Mouse (Mus musculus) bone marrow, adult 2 months (tissue): ENCODE results near the gene Tfr2.

Experiments used
- CTCF ChIP-seq: fragments of 200-500 bp; IDR thresholded peaks from 2 replicates; pipeline ENCODE4 v1.5.1; 2011; ENCODE audit warnings: low read length, control low read depth; ENCODE audit not compliant: control insufficient read depth, insufficient read depth
- POLR2A ChIP-seq: fragments of 200-500 bp; IDR thresholded peaks from 2 replicates; pipeline ENCODE4 v1.6.1; 2011; ENCODE audit warnings: low read depth, mild to moderate bottlenecking, control low read depth, low read length, borderline replicate concordance; ENCODE audit not compliant: control insufficient read depth

DNA sequence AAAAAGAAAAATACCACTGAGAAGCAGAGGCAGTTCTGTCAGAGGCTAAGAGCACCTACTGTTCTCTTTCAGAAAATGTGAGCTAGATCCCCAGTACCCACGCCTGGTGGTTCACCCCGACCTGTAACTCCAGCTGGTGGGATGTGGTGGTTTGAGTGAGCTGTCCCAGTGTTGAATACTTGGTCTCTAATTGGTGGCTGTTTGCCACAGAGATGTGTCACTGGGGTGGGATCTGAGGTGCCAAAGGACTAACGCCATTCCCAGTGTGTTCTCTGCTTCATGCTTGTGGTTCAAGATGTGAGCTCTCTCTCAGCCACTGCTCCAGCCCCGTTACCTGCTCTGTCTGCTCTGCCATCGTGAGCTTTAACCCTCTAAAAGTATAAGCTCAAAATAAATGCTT is 20.9 kb downstream of the Tfr2 start:
- no peak for TF ChIP-seq CTCF
- no peak for TF ChIP-seq POLR2A
